Mouse (Mus musculus): ENCODE measurements around the gene Aco2.
A peak's percentile ranks its signal among the peaks of the same experiment; 100 is the strongest.

Gene Aco2

GRCm38 (mm10) chr15:81920546-81921217 is 48.6 kb downstream of the Aco2 start:
- DNase-seq: peak; percentile 86

GRCm38 (mm10) chr15:81921255-81921654 is 49.1 kb downstream of the Aco2 start:
- DNase-seq: peak; percentile 89

- peak; percentile 88 for DNase-seq
Measured at GRCm38 (mm10) chr15:81924933-81925332, 52.8 kb downstream of the Aco2 start.

DNA sequence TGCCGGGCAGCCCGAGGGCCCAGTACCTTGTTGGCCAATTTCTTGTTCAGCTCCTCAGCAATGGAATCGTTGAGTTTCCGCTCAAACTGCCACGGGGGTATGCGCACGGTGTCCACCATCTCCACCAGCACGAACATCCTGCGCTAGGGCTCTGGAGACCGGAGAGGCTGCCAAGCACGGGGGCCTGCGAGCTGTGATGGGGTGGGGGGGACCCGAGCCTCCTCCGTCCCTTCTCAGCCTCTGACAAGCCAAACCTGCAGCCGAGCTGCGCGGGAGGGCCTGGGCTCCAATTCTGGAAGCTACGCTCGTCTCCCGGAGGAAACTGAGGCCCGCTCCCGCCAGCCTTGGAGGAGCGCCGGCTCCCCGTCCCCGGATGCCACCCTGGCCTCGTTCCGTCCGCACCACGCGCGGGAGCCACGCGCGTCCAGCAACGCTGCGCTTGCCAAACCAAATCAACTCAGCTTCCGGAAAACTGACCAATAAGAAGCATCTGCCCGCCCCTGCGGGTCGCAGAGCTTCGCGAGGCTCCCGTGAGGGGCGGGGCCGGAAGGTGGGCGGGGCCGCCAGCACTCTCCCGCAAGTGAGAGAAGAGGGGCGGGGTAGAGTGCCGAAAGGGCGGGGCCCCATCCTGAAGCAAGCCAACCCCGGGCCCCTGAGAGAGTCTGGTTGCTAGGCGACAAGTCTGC is 53.8 kb downstream of the Aco2 start, which contains the start of gene Polr3h:
TSS of gene Polr3h (minus strand) at position 481 of the 686 bp plus-strand sequence.
- DNase-seq: peak; percentile 100

GRCm38 (mm10) chr15:81926446-81926822 is 54.3 kb downstream of the Aco2 start:
- DNase-seq: no peak

- DNase-seq: no peak
Measured at GRCm38 (mm10) chr15:81927741-81928140, 55.6 kb downstream of the Aco2 start.

DNA sequence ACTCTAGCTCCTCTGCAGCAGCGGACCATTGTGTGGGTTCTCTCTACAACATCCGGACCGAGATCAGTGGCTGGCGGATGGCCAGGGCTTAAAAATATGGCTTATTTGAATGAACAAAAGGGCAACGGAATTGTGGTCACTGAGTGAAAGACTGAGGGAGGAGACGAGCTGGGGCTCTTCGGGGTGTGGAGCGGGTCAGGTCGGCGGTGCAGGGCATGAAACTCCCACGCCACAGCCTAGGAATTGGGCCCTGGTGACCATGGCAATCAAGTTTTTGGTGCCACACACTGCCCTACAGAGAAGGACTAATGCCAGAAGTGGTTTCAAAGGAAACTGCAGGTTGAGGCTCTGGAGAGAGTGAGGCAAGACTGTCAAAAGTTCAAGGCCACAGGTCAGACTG is 56.2 kb downstream of the Aco2 start:
- peak; percentile 94 for DNase-seq

GRCm38 (mm10) chr15:81932951-81933470 is 60.9 kb downstream of the Aco2 start:
- peak; percentile 93 for DNase-seq

- peak; percentile 84 for DNase-seq
Measured at GRCm38 (mm10) chr15:81933986-81934385, 61.9 kb downstream of the Aco2 start.

GRCm38 (mm10) chr15:81935869-81936637 is 63.9 kb downstream of the Aco2 start:
- no peak for DNase-seq

- DNase-seq: peak; percentile 95
Measured at GRCm38 (mm10) chr15:81936679-81937078, 64.6 kb downstream of the Aco2 start, which contains the start of gene Csdc2. TSS of gene Csdc2 (plus strand) at chr15:81936759.

DNA sequence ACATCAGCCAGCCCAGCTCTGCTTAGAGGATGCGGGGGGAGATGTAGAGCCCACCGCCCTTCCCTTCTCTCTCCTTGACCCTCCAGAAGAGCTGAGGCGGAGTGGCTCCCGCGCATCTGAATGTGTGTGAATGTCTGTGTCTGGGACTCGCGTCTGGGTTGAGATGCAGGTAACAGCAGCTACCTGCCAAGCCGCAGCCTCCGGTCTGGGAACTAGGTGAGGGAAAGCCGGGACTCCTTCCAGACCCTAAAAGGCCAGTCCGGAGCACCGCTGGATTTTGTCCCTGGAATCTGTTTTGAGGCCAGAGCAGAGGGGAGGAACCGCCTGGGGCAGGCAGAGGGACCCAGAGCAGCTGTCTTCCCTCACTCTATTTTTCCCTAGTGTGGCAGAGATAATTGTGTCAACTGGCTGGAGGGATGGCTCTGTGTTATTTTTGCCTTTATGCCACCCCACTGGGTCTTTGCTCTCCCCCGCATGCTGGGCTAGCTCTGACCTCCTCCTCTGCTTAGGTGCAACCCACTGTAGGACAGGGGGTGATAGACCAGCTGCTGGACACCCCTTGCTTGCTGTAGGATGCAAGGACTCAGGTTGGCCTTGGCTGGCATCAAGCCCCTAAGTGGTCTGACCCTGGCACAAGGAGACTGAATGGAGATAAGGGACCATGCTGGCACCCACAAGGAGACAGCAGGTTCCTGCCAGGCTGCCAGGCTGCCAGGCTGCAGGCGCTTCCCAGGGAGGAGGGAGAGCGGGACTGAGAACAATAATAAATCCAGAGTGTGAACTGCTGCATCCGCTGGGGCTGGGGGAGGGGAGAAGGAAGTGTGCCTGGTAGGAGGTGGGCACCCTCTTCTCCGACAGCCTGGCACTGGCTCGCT is 65.2 kb downstream of the Aco2 start:
- peak; percentile 98 for DNase-seq

GRCm38 (mm10) chr15:81938246-81938645 is 66.1 kb downstream of the Aco2 start:
- peak; percentile 93 for DNase-seq

DNA sequence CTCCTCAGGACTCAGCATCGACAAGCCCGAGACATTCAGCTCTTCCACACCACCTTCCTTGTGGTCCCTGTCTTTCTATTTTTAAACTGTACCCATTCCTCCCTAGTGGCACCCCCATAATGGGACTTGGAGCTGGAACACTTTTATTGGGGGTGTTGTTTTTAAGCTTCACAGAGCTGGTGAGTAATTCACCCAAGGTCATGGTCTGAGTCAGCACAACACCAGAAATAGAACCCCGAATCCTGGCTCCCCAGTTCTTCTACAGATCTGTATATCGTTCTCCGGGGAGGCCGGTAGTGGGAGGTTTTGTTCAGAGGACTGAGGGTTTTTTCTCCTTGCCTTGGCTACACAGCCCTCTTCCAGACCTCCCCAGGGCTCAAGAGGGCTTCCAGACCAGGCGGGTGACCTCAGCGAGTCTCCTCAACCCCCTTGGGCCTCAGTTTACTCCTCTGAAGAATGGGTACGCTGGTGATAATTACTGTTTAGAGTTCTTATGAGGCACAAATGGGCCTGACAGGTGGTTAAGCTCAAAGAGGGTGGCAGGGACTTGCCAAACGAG is 67.1 kb downstream of the Aco2 start:
- DNase-seq: peak; percentile 89

GRCm38 (mm10) chr15:81939774-81940173 is 67.7 kb downstream of the Aco2 start:
- peak; percentile 91 for DNase-seq

DNA sequence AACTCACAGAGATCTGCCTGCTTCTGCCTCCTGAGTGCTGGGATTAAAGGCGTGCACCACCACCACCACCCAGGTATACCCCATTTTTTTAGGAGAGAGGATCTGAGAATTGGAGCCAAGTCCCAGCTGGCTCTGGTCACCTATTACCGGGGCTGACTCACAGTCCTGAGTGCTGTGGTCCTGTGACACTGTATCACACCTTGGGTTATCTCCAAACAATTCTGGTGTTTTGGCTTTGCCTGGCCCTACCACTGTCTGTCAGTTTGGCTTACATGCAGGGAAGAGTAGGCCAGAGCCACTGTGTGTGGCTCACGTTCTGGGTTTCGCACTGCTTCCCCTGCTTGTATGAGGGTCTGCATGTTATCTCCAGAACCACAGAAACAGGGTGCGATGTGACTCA is 68.1 kb downstream of the Aco2 start:
- DNase-seq: peak; percentile 85

DNA sequence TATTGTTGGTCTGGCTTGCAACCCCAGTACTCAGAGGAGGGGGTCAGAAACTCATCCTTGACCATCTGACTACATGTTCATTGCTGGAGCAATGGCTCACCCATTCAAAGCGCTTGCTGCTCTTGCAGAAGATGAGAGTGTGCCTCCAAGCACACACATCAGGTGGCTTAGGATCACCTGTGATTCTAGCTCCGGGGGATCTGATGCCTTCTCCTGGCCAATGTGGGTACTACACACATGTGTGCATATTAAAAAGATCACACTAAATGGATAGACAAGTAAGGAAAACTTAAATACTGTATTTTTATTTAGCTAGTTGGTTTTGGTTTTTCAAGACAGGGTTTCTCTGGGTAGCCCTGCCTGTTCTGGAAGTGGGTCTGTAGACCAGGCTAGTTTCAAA is 68.9 kb downstream of the Aco2 start:
- no peak for DNase-seq

DNA sequence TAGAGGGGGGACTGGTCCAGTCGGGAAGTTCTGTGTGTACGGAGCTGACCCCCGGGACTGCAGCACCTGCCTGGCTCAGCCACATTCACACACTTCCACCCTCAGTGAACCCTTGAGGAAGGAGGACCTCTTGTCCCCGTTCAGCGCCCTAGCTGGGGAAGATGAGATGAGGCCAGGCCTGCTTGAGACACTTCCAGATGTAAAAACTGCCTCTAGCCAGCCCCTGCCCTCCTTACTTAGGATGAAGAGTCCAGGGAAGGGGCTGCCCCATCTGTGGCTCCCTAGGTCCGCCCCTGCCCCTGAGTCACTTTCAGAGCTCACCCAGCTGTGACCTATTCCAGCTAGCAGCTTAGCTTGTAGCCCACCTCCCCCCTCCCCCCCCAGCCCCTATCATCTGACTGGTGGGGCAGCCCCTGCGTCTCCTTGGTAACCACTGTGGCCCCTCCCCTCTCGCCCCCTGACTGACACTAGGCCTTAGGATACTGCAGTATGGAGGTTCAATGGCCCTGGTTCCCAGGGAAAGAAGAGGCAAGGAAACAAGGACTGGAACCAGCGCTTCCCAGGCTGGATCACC is 71.2 kb downstream of the Aco2 start:
- no peak for DNase-seq

DNA sequence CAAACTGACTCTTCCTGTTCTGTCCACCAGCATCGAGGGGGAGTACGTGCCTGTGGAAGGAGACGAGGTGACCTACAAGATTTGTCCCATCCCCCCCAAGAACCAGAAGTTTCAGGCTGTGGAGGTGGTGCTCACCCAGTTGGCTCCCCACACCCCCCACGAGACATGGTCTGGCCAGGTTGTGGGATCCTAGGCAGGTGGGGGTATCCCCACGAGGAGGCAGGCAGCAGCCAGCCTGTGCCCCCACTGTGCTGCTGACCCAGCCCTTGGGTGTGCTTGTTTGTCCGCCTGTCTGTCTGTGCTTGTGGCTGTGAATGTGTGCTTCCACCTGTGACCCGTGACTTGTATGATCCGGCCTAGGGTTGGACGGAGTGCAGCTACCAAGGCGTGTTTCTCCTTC is 77.0 kb downstream of the Aco2 start:
- peak; percentile 85 for DNase-seq

GRCm38 (mm10) chr15:81949476-81950131 is 77.5 kb downstream of the Aco2 start:
- DNase-seq: no peak

DNA sequence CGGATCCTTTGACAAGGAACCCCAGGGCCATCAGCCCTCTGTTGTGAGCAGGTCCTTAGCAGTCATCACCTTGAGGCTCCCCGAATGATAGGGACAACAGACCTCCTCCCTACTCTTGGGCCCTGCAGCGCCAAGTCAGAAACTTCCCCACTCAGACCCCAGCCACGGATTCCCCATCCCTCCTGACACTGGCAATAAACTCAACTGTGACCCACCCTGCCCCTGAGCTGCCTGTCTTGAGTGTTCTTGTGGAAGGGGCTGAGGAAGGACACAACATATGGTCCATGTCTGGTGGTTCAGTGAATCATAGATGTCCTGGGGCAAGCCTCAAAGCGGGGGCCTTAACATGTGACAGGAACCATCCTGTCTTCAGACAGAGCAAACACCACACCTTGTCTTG is 78.6 kb downstream of the Aco2 start:
- DNase-seq: peak; percentile 77
